Mouse (Mus musculus): Measurements from ENCODE around the gene Cacng2.

Cacng2 gene

DNA sequence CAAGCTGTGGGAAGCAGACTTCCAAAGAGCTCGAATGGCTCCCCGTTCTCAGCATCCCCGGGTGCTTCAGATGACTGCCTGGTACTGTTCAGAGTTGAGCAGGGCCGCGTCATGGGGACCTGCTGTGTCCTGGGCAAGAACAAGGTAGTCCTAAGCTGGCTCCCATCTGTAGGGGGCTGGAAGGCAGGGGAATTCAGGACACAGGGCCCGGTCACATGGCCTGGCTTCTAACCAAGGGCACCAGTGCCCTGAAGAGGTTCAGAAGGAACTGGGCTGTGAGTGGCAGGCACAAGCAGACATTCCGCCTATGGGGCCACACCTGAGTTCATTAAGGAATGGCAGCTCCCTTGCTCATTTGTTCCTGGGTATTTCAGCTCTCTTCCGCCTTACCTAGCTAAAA is 37.7 kb downstream of the Cacng2 start:
- no peak for DNase-seq (ENCODE audit: low spot score)

DNA sequence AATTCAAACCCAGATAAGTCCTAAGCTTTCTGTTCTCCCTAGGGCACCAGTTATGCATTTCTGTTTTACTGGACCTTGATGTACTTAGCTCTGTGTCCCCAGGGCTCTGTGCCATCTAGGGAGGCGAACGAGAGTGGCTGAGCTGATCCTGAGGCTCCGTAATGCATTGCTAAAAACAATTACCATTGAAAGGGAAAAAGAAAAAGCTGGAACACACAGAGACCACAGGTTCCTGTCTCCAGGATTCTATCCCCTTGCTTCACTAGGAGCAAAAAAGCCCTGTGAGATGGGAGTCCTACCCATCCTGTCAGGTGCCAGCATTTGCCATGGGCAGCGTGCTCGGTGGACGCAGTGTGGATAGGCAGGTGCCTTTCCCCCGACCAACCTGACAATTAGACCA is 38.4 kb downstream of the Cacng2 start:
- no peak for DNase-seq (ENCODE audit: low spot score)

DNA sequence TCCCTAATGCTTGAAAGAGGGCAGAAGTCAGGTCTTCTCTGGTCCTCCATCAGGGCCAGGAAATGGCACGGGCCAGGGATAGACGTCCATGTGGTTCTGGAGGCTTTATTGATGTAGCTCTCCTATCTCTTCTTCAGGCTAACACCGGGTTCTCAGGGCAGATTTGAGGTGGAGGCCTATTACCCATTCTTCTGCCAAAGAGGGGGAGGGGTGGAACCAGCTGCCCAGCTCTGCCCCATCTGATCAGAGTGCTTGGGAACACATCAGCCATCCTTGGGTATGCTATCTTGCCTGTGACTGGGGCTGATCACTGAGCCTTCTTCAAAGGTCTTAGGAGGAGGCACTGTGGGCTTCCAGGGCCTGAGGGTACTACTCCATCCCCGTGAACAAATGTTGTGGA is 39.5 kb downstream of the Cacng2 start:
- DNase-seq (ENCODE audit: low spot score), result no peak

DNA sequence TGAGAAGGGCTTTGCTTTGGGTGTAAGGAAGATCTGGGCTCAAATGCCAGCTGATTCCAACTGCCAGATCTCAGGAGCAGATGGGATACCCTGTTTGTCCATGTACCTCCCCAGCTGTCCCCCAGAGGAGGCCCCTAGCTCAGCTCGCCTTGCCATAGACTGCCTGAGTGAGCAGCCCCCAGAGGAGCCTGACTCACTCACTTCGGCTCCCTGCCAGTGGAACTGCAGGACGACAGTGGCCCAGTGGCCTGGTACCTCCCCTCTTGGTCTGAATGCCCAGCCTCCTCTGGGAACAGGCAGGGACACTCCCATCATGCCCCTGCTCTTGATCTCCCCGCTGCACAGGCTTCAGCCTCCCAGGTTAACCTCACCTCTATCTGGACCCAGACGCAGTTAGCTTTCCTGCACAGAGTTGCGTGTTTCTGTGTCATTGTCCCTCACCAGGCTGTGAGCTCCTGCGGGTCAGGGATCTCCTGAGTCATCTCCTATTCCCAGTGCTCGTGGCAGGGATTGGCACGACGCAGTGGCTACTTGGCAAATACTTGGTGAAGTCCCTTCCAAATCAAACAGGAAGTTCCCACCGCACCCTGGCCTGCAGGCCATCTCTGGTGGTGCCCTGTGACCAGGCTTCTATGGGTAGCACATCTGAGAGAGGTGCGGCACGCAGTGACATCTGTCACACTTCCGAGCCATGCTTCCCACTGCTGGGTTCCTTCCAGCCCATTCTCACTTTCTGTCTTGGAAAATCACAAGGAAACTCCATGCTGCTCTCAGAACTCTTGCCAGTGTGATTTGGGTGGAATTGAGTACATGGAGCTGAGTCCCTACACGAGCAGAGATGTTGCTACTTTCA is 40.8 kb downstream of the Cacng2 start:
- DNase-seq (ENCODE audit: low spot score), result peak; percentile 85

DNA sequence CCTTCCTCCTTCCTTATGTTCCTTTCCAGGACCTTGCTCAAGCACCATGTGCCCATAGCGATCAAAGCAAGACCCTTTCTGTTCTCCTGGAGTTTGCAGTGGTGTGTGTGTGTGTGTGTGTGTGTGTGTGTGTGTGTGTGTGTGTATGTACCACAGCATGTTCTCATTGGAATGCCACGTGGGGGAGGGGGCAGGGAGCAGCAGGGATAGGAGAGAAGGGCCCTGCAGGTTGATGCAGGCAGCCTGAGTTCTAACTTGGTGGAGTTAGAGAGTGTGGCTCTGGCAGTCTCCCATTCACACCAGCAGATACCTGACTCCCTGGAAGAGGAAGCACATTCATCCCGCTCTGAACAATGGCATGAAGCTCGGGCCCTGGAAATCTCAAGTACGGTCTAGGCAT is 41.6 kb downstream of the Cacng2 start:
- DNase-seq (ENCODE audit: low spot score), result peak; percentile 51

DNA sequence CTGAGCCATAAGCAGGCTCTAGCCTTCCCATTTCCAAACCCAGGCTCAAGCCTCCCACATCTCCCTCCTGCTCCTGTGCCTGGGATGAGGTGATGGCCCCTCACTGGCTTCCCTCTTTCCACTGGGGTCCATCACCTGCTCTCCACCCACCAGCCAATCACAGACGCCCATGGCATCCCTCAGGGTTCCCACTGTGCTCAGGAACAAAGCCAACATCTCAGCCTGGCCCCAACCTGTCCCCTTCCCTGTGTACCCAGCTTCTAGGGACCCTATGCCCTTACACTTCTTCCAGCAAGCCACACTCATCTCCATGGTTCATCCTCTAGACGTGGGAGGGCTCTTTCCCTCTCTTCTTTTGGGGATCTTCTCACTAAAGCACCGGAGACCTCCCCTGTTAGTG is 43.9 kb downstream of the Cacng2 start:
- DNase-seq (ENCODE audit: low spot score), result no peak

DNA sequence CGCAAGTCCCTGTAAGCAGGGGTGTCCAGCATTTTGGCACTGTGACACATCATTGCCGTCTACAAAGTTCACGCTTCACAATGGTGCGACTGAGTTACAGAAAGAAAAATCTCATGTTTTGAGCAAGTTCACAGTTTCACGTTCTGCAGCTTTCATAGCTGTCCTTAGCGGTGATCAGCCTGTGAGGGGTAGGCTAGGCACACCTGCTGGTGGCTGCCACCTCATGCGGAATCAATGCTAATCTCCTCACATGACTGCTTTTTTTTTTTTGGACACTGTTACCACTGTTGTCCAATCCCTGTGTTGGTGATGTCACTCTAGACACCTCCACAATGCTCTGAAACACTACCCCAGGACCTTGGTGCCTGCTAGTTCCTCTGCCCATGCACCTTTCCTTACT is 46.7 kb downstream of the Cacng2 start:
- no peak for DNase-seq (ENCODE audit: low spot score)

DNA sequence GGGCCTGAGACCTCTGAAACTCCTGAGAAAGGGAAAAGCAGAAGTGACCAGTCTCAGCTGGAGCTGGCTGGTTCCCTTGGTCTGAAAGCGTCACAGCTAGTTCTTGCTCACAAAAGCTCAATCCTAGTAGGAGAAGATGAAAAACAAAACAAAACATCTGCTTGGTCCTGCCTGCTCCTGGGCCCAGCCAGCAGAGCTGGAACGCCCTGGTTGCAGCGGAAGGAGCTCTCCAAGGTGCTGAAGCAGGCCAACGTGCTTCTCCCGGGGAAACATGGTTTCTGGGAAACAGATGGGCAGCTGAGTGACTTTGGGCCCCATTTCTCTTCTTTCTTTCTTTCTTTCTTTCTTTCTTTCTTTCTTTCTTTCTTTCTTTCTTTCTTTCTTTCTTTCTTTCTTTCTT is 53.4 kb downstream of the Cacng2 start:
- no peak for DNase-seq (ENCODE audit: low spot score)

DNA sequence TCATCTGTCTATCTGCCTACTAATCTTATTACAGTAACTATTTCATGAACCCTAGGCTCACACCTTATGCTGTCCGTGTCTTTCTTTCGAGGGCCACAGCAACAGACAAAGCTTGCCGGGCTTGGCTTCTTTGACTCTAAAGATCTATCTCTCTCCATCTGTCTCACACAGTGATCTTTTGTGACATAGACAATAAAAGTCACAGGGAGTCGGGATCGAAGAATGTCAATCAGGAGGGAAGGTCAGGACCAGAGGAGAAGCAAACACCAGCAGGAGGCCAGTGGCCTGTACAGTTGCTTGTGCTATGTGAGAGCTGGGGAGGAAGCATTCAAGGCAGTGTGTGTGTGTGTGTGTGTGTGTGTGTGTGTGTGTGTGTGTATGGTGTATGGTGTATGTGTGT is 54.3 kb downstream of the Cacng2 start:
- DNase-seq (ENCODE audit: low spot score), result no peak

DNA sequence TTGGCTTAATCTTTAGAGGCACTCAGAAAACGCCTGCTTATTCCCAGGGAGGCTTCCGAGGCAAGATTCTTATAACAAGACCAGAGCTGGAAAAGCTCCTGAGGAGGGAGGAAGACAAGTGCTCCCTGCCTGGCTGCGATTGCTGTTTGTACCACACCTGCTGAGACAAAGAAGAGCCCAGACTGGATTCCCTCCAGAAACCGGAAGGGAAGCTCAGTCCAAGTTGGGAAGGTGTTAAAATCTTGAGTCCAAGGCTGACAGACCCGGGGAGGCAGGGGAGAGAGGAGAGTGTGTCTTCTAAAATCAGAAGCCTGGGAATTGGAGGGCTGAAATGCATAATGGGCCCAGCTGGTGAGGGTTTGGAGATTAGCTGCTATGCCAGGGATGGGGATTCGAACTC is 55.5 kb downstream of the Cacng2 start:
- no peak for DNase-seq (ENCODE audit: low spot score)

DNA sequence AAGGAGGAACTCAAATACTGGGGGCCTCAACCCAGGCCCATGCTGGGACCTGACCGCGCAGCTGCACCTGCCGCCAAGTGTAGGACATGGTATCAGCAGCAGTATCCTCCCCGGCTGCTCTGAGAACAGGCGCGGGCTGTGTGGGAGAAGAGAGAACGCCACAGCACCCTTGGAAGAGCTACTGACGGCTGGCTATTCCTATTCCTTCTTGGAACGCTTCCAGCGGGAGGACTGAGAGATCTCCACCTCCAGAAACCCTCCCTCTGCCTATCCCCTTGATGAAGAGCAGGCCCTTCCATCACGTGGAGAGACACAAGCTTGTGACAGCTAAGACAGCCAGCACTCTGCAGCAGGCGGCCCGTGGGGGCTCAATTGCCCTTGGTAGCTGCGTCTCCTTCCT is 57.4 kb downstream of the Cacng2 start:
- peak; percentile 93 for DNase-seq (ENCODE audit: low spot score)

DNA sequence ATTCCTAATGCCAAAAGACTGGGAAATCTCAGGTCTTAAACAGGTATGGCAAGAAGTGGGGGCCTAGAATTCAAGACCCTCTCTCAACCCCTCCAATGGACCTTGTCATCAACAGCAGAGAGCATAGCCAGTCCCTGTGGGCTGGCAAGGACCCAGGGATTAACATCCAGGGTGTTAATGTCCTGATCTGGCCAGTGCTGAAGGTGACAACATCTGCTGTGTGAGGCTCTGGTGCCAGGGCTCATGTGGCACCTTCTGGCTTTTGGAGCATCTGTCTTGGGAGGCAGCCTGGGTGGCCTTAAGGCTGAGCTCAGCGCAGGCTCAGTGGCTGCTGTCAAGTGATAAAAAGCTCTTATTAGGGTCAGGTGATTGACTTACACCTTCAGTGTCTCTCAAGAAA is 62.9 kb downstream of the Cacng2 start:
- DNase-seq (ENCODE audit: low spot score), result peak; percentile 50

DNA sequence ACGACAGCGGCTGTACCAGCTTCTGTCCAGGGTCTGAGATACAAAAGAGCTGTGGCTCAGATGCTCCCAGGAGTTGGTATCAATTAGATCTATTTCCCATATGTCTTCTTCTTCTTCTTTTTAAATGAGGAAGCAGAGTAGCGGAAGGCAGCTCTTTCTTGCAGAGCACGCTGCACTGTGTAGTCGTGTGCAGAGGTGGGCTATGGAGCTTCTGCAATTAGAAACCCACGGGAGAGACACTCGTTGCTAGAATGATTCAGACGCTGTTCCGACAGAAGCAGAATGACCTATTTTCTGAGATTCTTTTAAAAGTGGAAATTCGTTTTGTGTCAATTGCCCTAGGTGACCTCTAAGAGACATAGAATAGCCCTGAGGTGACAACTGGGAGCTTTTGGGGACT is 69.1 kb downstream of the Cacng2 start:
- DNase-seq (ENCODE audit: low spot score), result no peak

DNA sequence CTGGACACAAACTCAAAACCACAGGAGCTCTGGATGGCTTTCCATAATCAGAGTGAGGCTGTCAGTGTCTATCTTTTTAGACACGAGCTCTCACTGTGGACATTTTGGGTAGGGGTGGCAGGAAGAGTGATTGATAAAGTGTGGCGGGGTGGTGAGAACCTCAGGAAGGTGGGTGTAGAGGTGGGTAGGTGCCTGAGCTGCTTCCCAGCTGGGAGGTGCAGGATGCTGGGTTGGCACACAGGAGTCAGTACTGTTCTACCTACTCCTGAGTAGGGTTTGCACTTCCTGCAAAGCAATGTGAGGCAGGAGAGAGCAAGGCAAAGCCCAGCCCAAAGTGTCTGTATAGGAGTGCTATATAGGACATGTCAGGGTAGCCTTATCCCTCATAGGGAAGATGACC is 69.9 kb downstream of the Cacng2 start:
- no peak for DNase-seq (ENCODE audit: low spot score)

DNA sequence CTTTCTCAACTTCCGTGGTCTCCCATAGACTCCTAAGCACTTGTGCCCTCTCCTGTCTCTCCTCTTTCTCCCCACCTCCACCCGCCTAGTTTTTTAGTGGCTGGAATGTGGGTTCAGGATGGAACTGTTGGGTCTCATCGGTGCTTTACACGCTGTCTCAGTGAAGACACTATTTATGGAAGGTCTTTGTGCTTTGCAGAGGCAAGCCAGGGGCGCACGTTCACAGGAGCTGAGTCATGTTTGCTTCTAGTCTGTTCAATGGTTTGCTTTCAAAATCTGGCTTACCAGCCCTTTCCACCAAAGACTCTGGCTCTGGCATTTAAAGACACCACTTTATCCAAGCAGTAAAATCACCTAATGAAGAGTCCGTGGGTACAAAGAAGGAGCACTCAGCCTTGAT is 74.0 kb downstream of the Cacng2 start:
- no peak for DNase-seq (ENCODE audit: low spot score)

DNA sequence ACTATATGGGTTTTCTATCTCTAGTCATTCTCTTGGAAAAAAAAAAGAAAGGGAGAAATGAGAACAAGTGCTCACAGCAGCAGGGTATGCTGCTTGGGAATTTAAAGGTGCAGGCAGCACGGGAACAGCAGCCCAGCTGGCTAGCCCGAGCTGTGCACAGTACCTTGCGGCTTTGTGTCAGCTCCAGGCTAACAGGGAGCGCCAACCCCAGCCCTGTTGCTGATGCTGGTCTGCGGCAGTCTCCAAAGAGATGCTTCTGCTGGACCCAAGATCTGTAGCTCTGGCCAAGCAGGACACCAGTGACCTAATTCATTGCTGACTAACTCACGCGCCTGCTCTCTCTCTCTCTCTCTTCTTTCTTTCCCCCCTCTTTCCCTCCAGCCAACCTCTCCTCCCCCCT is 74.5 kb downstream of the Cacng2 start:
- peak; percentile 51 for DNase-seq (ENCODE audit: low spot score)

DNA sequence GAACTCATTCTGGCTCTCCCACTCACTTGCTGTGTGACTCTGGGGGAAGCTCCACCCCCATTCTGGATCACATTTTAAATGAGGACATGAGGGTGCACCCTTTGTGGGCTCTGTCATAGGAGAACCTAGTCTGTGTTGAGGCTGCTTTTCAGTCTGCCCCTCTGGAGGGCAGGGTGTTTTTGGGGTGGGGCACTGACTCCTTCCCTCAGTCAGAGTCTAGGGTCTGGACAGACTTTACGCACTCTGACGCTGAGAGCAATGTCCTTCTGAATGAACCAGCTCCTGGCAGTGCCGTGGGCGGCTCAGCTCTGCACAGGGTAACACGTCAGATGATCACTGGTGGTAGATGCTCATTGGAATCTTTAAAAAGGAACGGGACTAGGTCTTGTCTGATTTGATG is 75.0 kb downstream of the Cacng2 start:
- DNase-seq (ENCODE audit: low spot score), result no peak

DNA sequence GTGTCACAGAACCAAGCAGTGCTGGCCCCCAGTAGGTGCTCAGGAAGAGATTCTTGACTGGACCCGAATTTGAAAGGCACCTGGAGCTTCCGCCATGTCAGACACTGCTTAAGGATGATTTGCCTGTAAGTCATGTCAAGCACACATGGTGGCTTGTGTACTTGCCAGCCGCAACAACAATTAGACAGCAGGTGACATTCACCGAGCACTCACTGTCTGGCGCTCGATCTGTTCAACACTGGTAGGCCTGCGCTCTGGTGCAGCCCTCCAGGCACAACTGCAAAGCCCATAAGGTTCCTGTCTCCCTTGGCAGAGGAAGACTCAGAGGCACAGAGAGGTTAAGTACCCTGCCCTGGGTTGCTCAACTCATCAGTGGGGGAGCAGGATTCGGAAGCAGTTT is 77.1 kb downstream of the Cacng2 start:
- DNase-seq (ENCODE audit: low spot score), result no peak

DNA sequence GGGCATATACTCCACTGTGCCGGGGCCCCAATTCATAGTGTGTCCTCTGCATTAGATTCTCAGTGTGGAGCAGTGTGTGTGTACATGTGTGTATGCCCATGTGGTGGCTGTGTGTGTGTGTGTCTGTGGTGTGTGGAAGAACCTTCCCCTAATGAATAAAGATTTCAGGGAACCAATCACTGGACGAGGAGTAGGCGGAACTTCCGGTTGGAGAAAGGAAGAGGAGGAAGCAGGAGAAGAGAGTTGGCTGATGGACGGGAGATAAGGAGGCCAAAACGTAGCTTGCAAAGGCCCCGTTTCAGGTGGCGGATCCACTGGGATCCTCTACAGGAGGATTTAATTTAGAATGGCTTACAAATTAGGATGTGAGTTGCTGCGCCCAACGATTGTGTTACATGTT is 82.2 kb downstream of the Cacng2 start:
- DNase-seq (ENCODE audit: low spot score), result no peak

DNA sequence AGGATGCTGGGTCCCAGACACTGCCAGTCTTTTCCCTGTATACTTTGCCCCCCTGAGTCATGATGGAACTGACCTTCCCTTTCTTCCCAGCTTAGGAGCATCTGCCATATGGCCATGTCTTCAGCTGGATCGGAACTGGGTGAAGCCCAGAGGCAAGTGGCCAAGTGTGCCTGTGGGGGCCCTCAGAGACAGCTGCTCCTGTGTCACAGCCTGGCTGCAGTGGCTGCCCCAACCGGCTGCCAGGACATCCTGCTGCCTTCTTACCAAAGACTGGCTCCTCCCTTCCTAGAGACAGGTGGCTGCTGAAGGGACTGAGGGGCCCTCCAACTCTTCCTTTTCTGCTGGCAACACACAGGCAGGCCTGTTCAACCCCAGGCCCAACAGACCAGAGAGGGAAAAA is 83.2 kb downstream of the Cacng2 start:
- no peak for DNase-seq (ENCODE audit: low spot score)

DNA sequence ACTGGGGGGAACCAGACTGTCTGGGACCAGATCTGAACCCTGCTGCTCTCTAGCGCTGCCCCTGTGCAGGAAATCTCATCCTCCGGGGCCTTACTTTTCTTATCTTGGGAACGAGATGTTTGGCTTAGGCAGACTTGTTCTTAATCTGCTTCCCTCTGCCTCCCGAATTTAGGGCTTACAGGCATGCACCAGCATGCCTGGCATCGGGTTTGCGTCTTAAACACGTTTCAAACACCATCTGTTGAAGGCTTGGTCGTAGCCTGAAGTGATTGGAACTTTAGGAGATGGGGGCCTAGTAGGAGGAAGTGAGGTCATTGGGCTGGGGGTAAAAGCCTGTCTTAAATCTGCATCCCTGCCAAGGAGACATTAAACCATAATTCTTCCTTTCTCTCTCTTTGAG is 89.9 kb downstream of the Cacng2 start:
- DNase-seq (ENCODE audit: low spot score), result no peak

DNA sequence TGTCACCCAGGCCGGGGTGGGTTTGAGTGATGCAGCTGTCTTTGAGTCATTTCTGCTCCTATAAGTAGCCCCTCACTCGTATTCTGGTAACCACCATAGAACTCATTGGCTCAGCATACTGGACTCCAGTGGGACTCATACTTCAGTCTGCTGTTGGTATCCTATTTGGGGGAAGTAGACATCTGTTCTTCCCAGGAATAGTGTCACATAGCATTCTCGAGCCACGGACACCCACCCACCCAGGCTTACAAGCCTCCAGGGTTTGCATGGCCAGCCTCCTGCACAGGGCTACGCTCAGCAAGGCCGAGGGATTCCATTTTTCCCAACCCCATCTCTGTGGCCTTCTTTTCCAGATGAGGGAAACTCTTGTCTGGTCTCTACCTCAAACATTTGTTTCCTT is 93.3 kb downstream of the Cacng2 start:
- DNase-seq (ENCODE audit: low spot score), result no peak

DNA sequence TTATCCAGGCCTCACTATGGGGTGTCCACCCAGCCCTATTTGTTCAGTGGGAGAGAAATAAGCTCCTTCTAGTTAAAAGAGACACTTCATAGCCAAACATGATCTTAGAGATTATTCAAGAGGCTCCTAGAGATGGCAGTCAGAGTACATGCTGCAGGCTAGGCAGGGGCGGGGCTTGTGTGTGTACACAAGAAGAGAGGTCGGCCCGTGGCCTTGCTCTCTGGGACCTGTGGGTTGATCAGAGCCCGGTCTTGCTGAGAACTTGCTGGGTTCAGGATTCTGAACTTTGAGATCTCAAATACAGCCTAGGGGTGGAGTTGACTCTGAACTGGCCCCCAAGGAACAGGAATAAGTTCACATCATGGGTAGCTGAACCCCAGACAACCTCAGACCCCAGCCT is 95.6 kb downstream of the Cacng2 start:
- DNase-seq (ENCODE audit: low spot score), result no peak

DNA sequence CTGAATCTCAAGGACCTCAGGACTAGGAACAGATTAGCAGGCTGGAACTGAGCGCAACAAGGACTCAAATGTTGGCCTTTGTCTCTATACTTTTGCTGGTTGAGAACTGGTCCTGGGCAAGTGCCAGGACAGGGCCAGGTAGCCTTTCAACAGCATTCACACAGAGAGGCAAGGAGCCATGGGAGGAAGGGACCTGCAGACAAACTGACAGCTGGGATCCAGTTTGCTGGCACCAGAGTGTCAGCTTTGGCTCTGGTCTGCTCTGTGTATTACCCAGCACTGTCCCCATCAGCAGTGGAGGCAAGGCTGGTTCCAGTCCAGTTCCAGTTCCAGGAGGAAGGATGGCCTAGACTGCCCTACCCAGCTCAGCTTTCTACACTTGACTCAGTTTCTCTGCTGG is 105.8 kb downstream of the Cacng2 start:
- no peak for DNase-seq (ENCODE audit: low spot score)
